Mouse (Mus musculus): Measurements from ENCODE around the gene Gabrg3. TPM values are rescaled to one million over a fixed set of nuclear protein-coding genes. Genes with fewer than 3 reads are reported as not detected.

The Gabrg3 gene
- total and polyA plus RNA-seq, 2 experiments from 2014 or later = 11.5 to 11.8 TPM

GRCm38 (mm10) chr7:57100065-57100464 lies 286.9 kb downstream of the Gabrg3 start:
- H3K36me3 ChIP-seq (ENCODE audit: insufficient read depth, low read length) = no peaks in the 10 kb centered on the region
- TF ChIP-seq CTCF (IDR thresholded peaks at IDR 0.05) = no peak
- no peaks in the 10 kb centered on the region for H3K9me3 ChIP-seq (ENCODE audit: low read length)
- DNase-seq (ENCODE audit: low spot score) (no peak), ATAC-seq (ENCODE audit: low FRiP score) (no peak)
- H3K9ac ChIP-seq (replicated peaks; ENCODE audit: low read length, poor library complexity, severe bottlenecking) = no peak overlapping the region
- H3K4me3 ChIP-seq (ENCODE audit: low read depth, low read length) = no peak overlapping the region
- WGBS = 62% methylated on average over 3 of the region's 3 CpGs
- H3K27me3 ChIP-seq (ENCODE audit: insufficient read depth, low read length) = no peaks in the 10 kb centered on the region
- no peak overlapping the region for H3K27ac ChIP-seq (ENCODE audit: low read depth, low read length)
- H3K4me1 ChIP-seq (ENCODE audit: insufficient read depth, low read length) = no peaks in the 10 kb centered on the region
- no peak overlapping the region for H3K4me2 ChIP-seq (ENCODE audit: low read depth, low read length, poor library complexity, severe bottlenecking)

- ATAC-seq (ENCODE audit: low FRiP score) = no peak
- Histone ChIP-seq H3K4me2 (ENCODE audit: low read depth, low read length, poor library complexity, severe bottlenecking) (no peak overlapping the region), H3K27me3 (ENCODE audit: insufficient read depth, low read length) (no peaks in the 10 kb centered on the region), H3K9ac (replicated peaks; ENCODE audit: low read length, poor library complexity, severe bottlenecking) (no peak overlapping the region), H3K4me1 (ENCODE audit: insufficient read depth, low read length) (no peaks in the 10 kb centered on the region), H3K9me3 (ENCODE audit: low read length) (no peaks in the 10 kb centered on the region), H3K36me3 (ENCODE audit: insufficient read depth, low read length) (no peaks in the 10 kb centered on the region), H3K4me3 (ENCODE audit: low read depth, low read length) (no peak overlapping the region), H3K27ac (ENCODE audit: low read depth, low read length) (no peak overlapping the region)
- no peak for TF ChIP-seq CTCF (IDR thresholded peaks at IDR 0.05)
- WGBS = 42% methylated on average over 3 of the region's 3 CpGs
- DNase-seq (ENCODE audit: low spot score) = no peak
Observed at GRCm38 (mm10) chr7:57082071-57082470, 304.9 kb downstream of the Gabrg3 start.

- Histone ChIP-seq H3K4me1 (ENCODE audit: insufficient read depth, low read length) (no peaks in the 10 kb centered on the region), H3K27me3 (ENCODE audit: insufficient read depth, low read length) (no peaks in the 10 kb centered on the region), H3K4me2 (ENCODE audit: low read depth, low read length, poor library complexity, severe bottlenecking) (no peak overlapping the region), H3K9me3 (ENCODE audit: low read length) (no peaks in the 10 kb centered on the region), H3K4me3 (ENCODE audit: low read depth, low read length) (no peak overlapping the region), H3K36me3 (ENCODE audit: insufficient read depth, low read length) (no peaks in the 10 kb centered on the region), H3K9ac (replicated peaks; ENCODE audit: low read length, poor library complexity, severe bottlenecking) (no peak overlapping the region), H3K27ac (ENCODE audit: low read depth, low read length) (no peak overlapping the region)
- no peak for TF ChIP-seq CTCF (IDR thresholded peaks at IDR 0.05)
- ATAC-seq (ENCODE audit: low FRiP score) = no peak
- no peak for DNase-seq (ENCODE audit: low spot score)
- WGBS = 90% methylated on average over 2 of the region's 2 CpGs
Observed at GRCm38 (mm10) chr7:57071435-57072160, 315.4 kb downstream of the Gabrg3 start.

- no peak for TF ChIP-seq CTCF (IDR thresholded peaks at IDR 0.05)
- WGBS = 84% methylated on average over 3 of the region's 3 CpGs
- no peaks in the 10 kb centered on the region for H3K4me1 ChIP-seq (ENCODE audit: insufficient read depth, low read length)
Observed at GRCm38 (mm10) chr7:57065398-57065797, 321.6 kb downstream of the Gabrg3 start.

GRCm38 (mm10) chr7:57050906-57051635 lies 335.9 kb downstream of the Gabrg3 start:
- Histone ChIP-seq H3K36me3 (ENCODE audit: insufficient read depth, low read length) (no peaks in the 10 kb centered on the region), H3K27me3 (ENCODE audit: insufficient read depth, low read length) (no peaks in the 10 kb centered on the region), H3K9ac (replicated peaks; ENCODE audit: low read length, poor library complexity, severe bottlenecking) (no peak overlapping the region), H3K9me3 (ENCODE audit: low read length) (no peaks in the 10 kb centered on the region), H3K4me3 (ENCODE audit: low read depth, low read length) (no peak overlapping the region), H3K4me1 (ENCODE audit: insufficient read depth, low read length) (no peaks in the 10 kb centered on the region; the same call in 1 of the 2 replicates), H3K27ac (ENCODE audit: low read depth, low read length) (peak overlapping the region; percentile 47), H3K4me2 (ENCODE audit: low read depth, low read length, poor library complexity, severe bottlenecking) (no peak overlapping the region)
- DNase-seq (ENCODE audit: low spot score) = peak; percentile 58
- peak; percentile 80 for ATAC-seq (ENCODE audit: low FRiP score)
- TF ChIP-seq CTCF (IDR thresholded peaks at IDR 0.05) = no peak
- 45% methylated on average over 1 of the region's 1 CpGs for WGBS

More at GRCm38 (mm10) chr7:57065398-57065797, 321.6 kb downstream of the Gabrg3 start:
- ATAC-seq (ENCODE audit: low FRiP score) (no peak), DNase-seq (ENCODE audit: low spot score) (no peak)
- H3K36me3 ChIP-seq (ENCODE audit: insufficient read depth, low read length) = no peaks in the 10 kb centered on the region
- H3K9ac ChIP-seq (replicated peaks; ENCODE audit: low read length, poor library complexity, severe bottlenecking) = no peak overlapping the region
- no peak overlapping the region for H3K27ac ChIP-seq (ENCODE audit: low read depth, low read length)
- no peaks in the 10 kb centered on the region for H3K27me3 ChIP-seq (ENCODE audit: insufficient read depth, low read length)
- H3K4me2 ChIP-seq (ENCODE audit: low read depth, low read length, poor library complexity, severe bottlenecking) = no peak overlapping the region
- H3K4me3 ChIP-seq (ENCODE audit: low read depth, low read length) = no peak overlapping the region
- no peaks in the 10 kb centered on the region for H3K9me3 ChIP-seq (ENCODE audit: low read length)

GRCm38 (mm10) chr7:57037861-57038421 lies 349.0 kb downstream of the Gabrg3 start:
- no peaks in the 10 kb centered on the region for H3K36me3 ChIP-seq (ENCODE audit: insufficient read depth, low read length)
- H3K27ac ChIP-seq (ENCODE audit: low read depth, low read length) = no peak overlapping the region; the same call in 1 of the 2 replicates
- ATAC-seq (ENCODE audit: low FRiP score) (no peak), DNase-seq (ENCODE audit: low spot score) (peak; percentile 45)
- no peak for TF ChIP-seq CTCF (IDR thresholded peaks at IDR 0.05)
- H3K27me3 ChIP-seq (ENCODE audit: insufficient read depth, low read length) = no peaks in the 10 kb centered on the region
- no peak overlapping the region for H3K4me2 ChIP-seq (ENCODE audit: low read depth, low read length, poor library complexity, severe bottlenecking)
- no peaks in the 10 kb centered on the region; the same call in 1 of the 2 replicates for H3K4me1 ChIP-seq (ENCODE audit: insufficient read depth, low read length)
- H3K9ac ChIP-seq (replicated peaks; ENCODE audit: low read length, poor library complexity, severe bottlenecking) = no peak overlapping the region
- 10% methylated on average over 2 of the region's 2 CpGs for WGBS
- H3K9me3 ChIP-seq (ENCODE audit: low read length) = no peaks in the 10 kb centered on the region
- H3K4me3 ChIP-seq (ENCODE audit: low read depth, low read length) = no peak overlapping the region
